Mouse (Mus musculus) thymus, postnatal 14 days (tissue): ENCODE measurements around the gene Armc10.
A peak's percentile ranks its signal among the peaks of the same experiment; 100 is the strongest.
"Not testable (repeated sequence)": the region's sequence is repeated elsewhere in the genome, so short reads cannot be mapped to it uniquely, and the experiment has no call there.

ENCODE experiments used
- DNase-seq: peaks from one replicate; pipeline ENCODE4 v3.0.0; 2021

The Armc10 gene

DNA sequence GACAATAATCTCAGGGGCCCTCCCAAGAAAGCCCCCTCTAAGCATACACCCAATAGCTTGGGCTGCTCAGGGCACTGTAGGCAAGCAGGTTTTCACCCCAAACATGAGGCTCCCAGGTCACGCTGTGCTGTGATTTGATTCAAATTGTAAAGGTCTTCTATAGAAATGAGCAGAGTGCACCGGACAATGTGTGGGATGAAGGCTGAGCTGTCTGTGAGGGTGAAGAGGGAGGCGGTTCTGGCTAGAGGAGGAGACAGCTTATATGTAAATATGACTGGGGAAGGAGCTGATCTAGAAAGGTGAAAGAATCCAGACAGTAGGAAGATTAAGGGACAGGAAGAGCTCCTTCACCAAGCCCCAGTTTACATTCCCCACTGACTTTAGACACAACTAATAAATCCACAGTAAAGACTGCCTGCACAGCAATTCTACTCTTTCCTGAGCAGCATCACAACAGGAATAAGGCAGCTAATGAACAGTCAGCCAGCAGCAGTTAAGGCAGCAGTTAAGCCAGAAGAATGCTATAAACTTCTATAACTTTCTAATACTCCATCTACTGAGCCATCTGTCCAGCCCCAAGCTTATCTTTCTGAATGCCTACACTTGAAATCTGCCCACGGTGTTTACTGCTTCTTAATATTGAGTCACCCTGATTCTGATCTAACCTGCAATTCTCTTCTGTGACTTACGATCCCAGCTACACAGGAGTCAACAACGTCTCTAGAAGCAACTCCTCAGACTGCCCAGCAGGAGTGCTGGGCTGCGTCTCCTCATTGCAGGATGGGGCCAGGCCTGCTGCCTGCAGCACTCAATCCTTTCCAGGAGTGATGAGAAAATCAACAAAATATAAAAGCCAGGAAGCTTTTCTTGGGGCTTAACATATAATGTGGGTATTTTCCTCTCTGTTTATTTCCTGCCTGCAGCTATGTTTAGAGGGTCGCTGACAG lies 21.9 kb downstream of the Armc10 start:
- DNase-seq, result no peak

DNA sequence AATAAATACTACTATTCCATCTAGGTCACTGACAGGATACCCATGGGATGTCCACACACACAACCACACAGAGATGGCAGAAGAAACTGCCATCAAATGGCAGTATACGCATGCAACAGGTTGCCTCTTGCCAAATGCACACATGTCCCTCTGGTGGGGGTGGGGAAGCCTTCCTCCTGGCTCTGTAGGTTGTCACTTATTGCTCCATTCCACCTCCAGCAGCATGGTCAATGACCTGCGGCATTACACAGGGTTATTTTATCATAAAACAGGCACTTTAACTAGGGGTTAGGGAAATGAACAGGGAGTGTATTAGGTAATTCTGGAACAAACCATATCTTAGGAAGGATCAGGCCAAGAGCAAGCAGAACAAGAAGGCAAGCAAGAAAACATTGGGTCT lies 23.7 kb downstream of the Armc10 start:
- no peak for DNase-seq

DNA sequence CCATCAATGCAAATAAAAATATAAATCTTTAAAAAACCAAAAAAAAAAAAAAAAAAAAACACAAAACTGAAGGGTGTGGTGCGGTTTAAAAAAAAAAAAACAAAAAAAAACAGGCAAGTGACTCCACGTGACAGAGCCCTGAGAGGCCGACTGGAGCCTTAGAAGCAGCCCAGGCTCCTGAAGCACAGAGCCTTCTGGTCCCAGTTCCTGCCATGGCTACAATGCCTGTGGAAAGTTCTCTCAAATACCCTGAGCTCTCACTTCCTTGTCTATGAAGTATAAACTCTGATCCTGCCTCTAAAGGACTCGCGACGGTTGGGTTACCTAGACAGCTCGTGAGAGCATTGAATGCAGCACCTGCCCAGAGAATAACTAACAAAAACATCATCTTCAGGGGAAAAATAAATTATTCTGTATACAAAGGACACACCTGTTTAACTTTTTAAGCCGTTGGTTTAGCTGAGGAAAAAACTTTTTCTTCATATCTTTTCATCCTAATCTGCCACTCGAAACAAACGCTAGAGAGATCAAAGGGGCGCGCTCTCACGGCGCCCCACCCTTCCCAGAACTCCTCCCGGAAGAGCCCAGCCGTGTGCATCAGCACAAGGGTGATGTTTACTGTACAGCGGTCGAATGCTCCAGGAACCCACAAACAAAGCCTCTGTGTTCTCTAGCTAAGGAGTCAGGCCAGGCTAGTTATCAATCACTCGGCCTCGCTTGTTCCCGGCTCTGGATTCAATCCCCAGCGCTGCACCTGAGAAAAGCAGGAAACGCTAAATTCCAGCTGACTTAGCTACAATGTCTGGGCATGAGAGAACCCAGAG lies 27.4 kb downstream of the Armc10 start:
- DNase-seq, result peak; percentile 62

DNA sequence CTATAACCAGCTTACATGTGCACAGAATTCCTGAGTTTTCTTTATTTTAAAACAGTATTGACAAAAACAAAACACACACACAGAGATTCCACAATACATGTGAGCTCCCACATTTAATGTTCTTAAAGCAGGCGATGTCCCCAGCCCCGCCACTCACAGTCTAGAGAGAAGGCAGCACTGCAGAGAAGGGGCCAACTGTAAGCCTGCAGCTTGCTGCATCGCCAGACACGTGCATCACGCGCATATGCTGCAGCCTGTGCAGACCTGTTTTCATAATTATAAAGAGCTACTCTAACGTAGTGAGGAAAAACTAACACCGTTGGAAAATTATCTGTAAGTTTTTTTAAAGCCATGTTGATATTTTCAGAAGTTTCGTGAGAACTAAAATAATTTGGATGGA lies 28.1 kb downstream of the Armc10 start:
- peak; percentile 29 for DNase-seq

DNA sequence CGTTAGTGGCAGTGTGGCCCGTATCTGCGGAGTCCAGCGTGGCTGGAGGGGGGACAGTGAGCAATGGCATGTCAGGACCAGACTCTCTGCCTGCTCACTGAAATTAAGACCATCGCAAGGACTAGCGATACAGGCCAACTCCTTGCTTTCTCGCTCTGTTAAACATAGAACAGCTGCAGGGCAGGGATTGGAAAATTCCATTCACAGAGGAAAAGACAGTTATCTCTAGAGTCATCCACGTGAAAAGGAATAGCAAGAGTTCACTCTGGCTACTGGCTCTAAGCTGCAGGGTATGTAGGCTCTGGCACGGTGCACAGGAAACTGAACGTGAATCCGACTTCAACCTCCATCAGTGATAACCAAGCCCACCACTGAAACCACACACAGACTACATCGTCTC lies 29.4 kb downstream of the Armc10 start:
- DNase-seq, result no peak

GRCm38 (mm10) chr5:21675494-21675893 lies 29.9 kb downstream of the Armc10 start:
- DNase-seq, result no peak

- DNase-seq, result no peak
Observed at GRCm38 (mm10) chr5:21677939-21678338, 32.3 kb downstream of the Armc10 start.

DNA sequence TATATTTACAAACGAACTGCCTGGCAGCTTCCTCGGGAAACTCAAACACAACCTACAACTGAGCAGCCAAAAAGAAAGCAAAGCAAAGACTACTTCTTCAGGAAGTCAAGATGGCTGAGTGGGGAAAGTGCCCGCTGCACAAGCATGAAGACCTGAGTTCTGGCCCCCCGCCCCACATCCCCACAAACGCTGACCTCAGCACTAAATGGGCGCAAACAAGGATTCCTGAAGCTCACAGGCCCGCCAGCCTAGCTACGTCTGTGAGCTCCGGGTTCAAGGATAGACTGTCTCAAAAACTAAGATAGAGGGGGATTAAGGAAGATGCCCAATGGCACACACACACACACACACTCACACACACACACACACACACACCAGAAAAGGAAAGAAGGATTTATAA lies 32.8 kb downstream of the Armc10 start:
- no peak for DNase-seq

DNA sequence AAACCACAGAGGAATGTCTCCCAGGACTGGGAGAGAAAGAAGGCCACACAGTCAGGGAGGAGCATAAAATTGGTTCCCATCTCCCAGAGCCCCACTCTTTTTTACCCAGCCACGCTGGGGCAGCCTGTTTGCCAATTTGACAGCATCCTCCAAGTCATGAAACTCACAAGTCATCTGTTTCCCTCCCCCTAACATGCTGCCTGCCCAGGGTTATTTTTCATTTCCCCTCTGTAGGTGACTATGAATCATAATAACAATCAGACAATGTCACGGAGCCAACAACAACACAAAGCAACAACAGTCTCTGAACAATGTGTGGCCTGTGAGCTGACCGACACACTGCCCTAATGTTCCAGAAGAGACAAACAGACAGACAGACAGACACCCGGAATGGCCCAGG lies 34.4 kb downstream of the Armc10 start:
- DNase-seq, result no peak

DNA sequence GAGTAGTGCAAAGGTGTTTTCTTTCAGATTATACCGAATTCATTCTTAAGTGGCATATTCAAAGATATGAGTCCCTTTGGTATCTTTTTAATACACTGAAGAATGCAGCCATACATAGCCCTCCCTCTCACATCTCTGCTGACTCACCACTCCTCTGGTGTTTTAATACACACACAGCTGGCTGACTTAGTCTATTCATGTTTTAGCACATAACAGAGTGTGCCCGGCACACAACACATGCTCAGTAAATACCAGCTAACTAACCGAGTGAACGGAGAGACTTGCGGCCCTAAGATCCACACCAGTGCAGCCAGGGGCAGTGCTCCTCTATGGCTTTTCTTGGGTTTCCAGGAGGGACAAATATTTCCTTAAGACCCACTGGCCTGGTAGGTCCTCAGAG lies 35.3 kb downstream of the Armc10 start:
- DNase-seq, result no peak

DNA sequence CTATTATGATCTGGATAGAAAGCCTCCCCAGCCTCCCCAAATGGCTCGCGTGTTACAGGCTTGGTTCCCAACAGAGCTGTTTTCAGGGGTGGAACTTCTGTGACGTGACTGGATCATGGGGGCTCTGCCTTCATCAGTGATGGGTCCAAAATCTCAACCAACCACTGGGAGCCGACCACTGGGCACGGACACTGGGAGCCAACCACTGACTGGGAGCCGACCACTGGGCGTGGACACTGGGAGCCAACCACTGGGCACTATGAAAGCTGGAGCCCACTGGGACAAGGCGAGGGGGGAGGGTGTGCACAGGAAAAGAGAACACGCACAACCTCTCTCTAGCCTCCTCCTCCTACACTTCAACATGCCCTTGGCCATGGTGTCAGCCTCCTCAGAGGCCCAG lies 38.2 kb downstream of the Armc10 start:
- DNase-seq, result no peak

DNA sequence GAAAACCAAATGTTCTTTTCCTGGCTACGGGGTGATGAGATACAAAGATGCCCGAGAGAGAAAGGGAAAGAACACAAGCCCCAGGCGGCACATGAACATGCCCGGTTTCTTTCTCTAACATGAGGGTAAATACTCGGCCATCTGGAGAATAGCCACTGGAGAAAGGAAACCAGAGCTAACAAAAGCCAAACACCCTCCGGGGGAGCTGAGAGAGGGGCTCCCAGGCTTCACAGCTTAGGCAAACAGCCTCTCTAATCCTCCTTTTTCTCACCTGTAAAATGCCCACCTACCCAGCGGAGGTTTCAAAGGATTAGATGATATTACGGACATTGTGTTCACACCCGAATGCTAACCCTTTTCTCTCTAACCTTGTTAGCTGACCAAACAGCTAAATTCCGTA lies 39.4 kb downstream of the Armc10 start:
- DNase-seq, result no peak

DNA sequence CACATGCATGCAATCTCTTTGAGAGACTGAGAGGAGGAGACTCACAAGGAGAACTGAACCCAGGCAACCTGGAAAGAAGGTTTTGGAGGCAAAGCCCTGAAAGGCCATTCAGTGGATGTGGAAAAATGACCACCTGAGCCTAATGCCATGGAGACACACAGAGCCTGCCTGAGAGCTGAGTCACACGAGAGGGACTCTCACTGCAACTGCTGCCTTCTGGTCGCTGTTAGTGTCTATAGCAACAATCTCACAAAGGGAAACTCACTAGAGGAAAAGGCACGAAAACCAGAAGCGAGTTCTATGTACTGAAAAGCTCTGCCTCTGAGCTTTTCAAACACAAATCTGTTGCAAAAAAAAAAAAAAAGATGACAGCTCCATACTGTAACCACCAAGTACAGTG lies 41.4 kb downstream of the Armc10 start:
- DNase-seq, result no peak

GRCm38 (mm10) chr5:21692230-21692629 lies 46.6 kb downstream of the Armc10 start:
- DNase-seq, result no peak

GRCm38 (mm10) chr5:21693372-21693870 lies 47.8 kb downstream of the Armc10 start:
- no peak for DNase-seq

- no peak for DNase-seq
Observed at GRCm38 (mm10) chr5:21694854-21695490, 49.4 kb downstream of the Armc10 start.

GRCm38 (mm10) chr5:21699555-21699954 lies 53.9 kb downstream of the Armc10 start:
- not testable (repeated sequence) for DNase-seq

GRCm38 (mm10) chr5:21700272-21700821 lies 54.7 kb downstream of the Armc10 start:
- no peak for DNase-seq

GRCm38 (mm10) chr5:21700934-21701333 lies 55.3 kb downstream of the Armc10 start:
- no peak for DNase-seq

- DNase-seq, result peak; percentile 100
Observed at GRCm38 (mm10) chr5:21701351-21702008, 55.9 kb downstream of the Armc10 start, which contains the start of gene Napepld. Gene Napepld (minus strand): TSS chr5:21701396.

DNA sequence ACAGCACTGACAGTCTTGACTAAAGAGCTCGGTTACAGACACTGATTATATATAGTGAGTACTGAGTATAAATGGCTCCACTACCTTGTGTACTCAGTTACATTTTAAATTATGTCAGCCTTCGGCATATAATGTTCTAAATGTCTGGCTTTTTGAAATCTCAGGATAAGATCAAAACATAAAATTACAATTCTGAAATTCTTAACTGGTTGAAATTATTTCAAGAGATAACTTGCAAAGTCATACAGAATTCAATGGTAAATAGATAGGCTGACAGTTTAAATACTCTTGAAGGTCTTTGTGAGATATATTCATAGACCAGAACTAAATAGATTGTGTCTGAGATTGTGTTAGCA lies 56.4 kb downstream of the Armc10 start:
- DNase-seq, result no peak

GRCm38 (mm10) chr5:21702873-21703475 lies 57.4 kb downstream of the Armc10 start:
- no peak for DNase-seq
